Mouse (Mus musculus) midbrain, embryonic 11.5 days (tissue): ENCODE measurements at regions not wholly inside any gene's neighbourhood (a gene's known extent, or its start where the extent isn't known, plus 50 kb on each side); places are given as distances from the start of the nearest gene placed in this dataset.
"Not testable (repeated sequence)": the region's sequence is repeated elsewhere in the genome, so short reads cannot be mapped to it uniquely, and the experiment has no call there.

ENCODE experiments used
- ATAC-seq: fragments of 200-750 bp; cut with Nextera tagmentation; 2 replicates; pipeline ENCODE4 v1.8.0; 2017; ENCODE audit warnings: moderate TSS enrichment, moderate library complexity; ENCODE audit not compliant: low FRiP score
- DNase-seq: peaks from one replicate; pipeline ENCODE4 v3.0.0; 2015; ENCODE audit warnings: low spot score; ENCODE audit errors: missing footprints
- H3K27ac ChIP-seq: fragments of 300-500 bp; sonication (generic); 2 replicates; pipeline ENCODE4 v1.5.1; 2014; ENCODE audit warnings: low read depth, low read length
- H3K27me3 ChIP-seq: fragments of 300-500 bp; sonication (generic); 2 replicates; pipeline ENCODE4 v1.6.1; 2014; ENCODE audit warnings: mild to moderate bottlenecking, low read length, moderate library complexity, mixed read lengths; ENCODE audit not compliant: control insufficient read depth, insufficient read depth
- H3K36me3 ChIP-seq: fragments of 300-500 bp; sonication (generic); 2 replicates; pipeline ENCODE4 v1.6.1; 2014; ENCODE audit warnings: mild to moderate bottlenecking, low read length, moderate library complexity, mixed read lengths; ENCODE audit not compliant: control insufficient read depth, insufficient read depth
- H3K4me1 ChIP-seq: fragments of 300-500 bp; sonication (generic); 2 replicates; pipeline ENCODE4 v1.6.1; 2014; ENCODE audit warnings: low read length; ENCODE audit not compliant: control insufficient read depth, insufficient read depth
- H3K4me2 ChIP-seq: fragments of 300-500 bp; sonication (generic); 2 replicates; pipeline ENCODE4 v1.6.1; 2014; ENCODE audit warnings: mild to moderate bottlenecking, moderate library complexity
- H3K4me3 ChIP-seq: fragments of 300-500 bp; sonication (generic); 2 replicates; pipeline ENCODE4 v1.5.1; 2014; ENCODE audit warnings: low read depth, low read length
- H3K9ac ChIP-seq: fragments of 300-500 bp; sonication (generic); 2 replicates; pipeline ENCODE4 v1.6.1; 2014; ENCODE audit warnings: low read length
- H3K9me3 ChIP-seq: fragments of 300-500 bp; sonication (generic); 2 replicates; pipeline ENCODE4 v1.6.1; 2016; ENCODE audit warnings: low read length; ENCODE audit not compliant: control insufficient read depth
- WGBS: fragments of 180-500 bp; shearing (Covaris S2); extraction: QIAGEN DNeasy Blood & Tissue Kit; methylation state at CpG from one replicate; pipeline ENCODE4 v1.1.7; 2014; 5-methylcytosine and 5-hydroxymethylcytosine counted together

DNA sequence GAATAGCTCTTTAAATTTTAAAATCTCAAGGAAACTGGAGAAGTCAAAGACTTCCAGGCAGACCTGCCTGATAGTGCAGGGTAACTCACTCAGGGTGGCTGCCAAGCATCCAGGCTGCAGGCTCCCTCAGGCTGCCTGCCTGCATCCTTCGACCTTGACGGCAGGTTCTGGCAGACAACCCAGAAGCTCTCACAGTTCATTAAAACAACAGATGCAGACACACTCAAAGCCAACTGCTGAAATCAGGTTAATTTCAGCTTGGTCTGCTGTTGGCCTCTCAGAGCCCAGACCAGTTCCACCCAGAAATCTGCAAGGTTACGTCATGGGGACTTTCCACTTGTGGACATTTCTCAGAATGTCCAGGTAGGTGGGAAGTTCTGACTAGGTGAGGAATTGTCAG lies 109.3 kb upstream of the Frmd4a start:
- Histone ChIP-seq H3K4me2 (no peak overlapping the region), H3K9me3 (no peaks in the 10 kb centered on the region), H3K27ac (no peak overlapping the region), H3K4me1 (0 out of 2 replicates have a peak, but pooled peaks cover 2% of the 10 kb centered on the region), H3K9ac (no peak overlapping the region), H3K27me3 (no peaks in the 10 kb centered on the region), H3K4me3 (no peak overlapping the region), H3K36me3 (no peaks in the 10 kb centered on the region)
- ATAC-seq (no peak), DNase-seq (peak; percentile 70)
- 90% methylated on average over 3 of the region's 3 CpGs for WGBS

DNA sequence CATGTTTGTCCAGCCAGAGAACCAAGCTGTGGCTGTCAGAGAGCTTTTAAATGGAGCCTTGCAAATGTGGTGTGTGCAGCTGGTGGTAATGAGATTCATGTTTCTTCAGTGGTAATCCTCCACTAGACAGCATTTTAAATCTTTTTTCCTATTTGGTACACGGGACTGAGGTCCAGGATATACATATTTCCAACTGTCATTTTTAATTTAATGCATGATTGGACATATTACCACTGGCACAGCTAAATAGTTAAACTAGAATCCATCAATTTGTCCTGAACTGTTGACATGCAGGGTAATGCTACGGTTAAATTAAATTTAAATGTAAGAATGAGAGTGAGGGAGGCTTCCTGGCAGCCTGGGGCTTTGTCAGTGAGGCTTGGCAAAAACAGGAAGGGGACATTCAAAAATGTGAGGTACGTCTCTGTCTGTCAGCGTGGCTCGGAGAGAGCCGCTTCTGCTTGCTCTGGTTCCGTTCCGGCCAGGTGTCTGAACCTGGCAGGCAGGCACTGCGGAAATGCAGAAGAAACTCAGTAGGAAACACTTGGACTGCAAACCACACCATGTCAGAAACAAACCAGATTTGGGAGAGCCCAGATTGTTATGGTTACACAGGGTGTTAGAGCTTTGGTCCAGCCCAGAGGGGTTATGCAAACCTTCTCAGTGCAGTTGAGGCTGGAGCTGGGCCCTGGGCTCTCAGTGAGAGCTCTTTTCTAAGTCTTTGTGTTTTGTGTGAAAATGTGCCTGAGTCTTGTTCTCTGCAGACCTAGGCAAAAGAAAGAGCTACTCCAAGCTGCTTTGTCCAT lies 107.2 kb upstream of the Frmd4a start:
- DNase-seq, result no peak
- no peak overlapping the region for H3K27ac ChIP-seq
- H3K4me2 ChIP-seq, result no peak overlapping the region
- H3K4me3 ChIP-seq, result no peak overlapping the region
- no peaks in the 10 kb centered on the region for H3K27me3 ChIP-seq
- WGBS, result 75% methylated on average over 9 of the region's 9 CpGs
- ATAC-seq, result peak; percentile 63
- H3K36me3 ChIP-seq, result no peaks in the 10 kb centered on the region
- H3K9ac ChIP-seq, result no peak overlapping the region
- H3K9me3 ChIP-seq, result no peaks in the 10 kb centered on the region
- 0 out of 2 replicates have a peak, but pooled peaks cover 2% of the 10 kb centered on the region for H3K4me1 ChIP-seq

DNA sequence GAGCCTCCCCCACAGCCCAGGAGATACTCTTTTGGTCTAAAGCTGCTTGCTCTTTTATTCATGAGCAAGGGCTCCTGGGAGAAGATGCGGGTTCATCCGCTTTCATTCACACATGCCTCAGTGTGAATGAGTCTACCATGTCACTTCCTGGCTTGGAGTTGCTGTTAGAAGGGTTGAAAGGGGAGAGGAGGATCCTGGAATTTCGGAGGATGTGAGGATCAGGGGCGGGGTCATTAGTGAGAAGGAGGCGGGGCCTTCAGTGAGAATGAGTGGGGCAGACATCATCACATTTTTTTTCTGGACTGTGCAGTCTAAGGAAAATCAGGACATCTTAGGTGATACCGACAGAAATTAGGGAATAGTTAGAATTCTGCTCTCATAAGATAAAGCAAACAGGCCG lies 102.4 kb upstream of the Frmd4a start:
- H3K27ac ChIP-seq, result no peak overlapping the region
- H3K9ac ChIP-seq, result no peak overlapping the region
- H3K4me1 ChIP-seq, result no peaks in the 10 kb centered on the region
- no peak for DNase-seq
- no peak overlapping the region for H3K4me2 ChIP-seq
- no peaks in the 10 kb centered on the region for H3K9me3 ChIP-seq
- H3K4me3 ChIP-seq, result no peak overlapping the region
- WGBS, result 83% methylated on average over 7 of the region's 7 CpGs
- no peaks in the 10 kb centered on the region for H3K36me3 ChIP-seq
- no peak for ATAC-seq
- H3K27me3 ChIP-seq, result no peaks in the 10 kb centered on the region

DNA sequence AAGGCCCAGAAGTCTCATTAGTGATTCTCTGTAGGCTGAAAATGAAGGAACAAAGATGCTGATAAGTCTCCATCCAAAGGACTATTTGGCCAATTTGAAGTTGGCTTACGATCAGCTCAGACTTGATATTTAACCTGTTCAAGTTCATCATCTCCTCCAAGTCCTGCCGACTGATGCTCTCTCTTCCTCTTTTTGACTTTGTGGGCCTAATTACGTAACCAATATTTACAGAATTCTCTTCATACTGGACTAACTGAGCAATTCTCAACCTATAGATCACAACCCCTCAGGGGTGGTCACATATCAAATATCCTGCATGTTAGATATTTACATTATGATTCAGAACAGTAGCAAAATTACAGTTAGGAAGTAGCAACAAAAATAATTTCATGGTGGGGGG lies 101.2 kb upstream of the Frmd4a start:
- no peak overlapping the region for H3K9ac ChIP-seq
- 93% methylated on average over 3 of the region's 3 CpGs for WGBS
- no peaks in the 10 kb centered on the region for H3K9me3 ChIP-seq
- H3K27ac ChIP-seq, result no peak overlapping the region
- no peaks in the 10 kb centered on the region for H3K27me3 ChIP-seq
- H3K4me1 ChIP-seq, result no peaks in the 10 kb centered on the region
- DNase-seq (no peak), ATAC-seq (no peak)
- H3K4me2 ChIP-seq, result no peak overlapping the region
- H3K36me3 ChIP-seq, result no peaks in the 10 kb centered on the region
- no peak overlapping the region for H3K4me3 ChIP-seq

DNA sequence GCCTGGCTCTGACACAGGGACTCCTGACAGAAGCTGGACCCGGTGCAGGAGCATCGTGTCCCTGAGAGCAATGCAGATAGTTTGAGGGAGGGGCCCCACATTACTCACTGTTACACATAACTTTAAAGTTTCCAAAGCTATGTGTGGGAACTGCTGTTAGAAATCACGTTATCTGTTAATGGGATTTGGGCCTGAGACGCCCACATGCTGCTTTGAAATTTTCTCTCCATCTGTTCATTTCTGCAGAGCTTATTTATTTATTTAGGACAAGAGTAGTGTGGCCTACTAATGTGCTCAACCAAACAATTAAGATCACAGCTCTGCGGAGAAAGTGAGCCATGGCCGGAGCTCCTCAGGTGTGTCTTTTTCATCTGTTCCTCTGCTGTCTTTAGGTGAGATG lies 99.4 kb upstream of the Frmd4a start:
- Histone ChIP-seq H3K36me3 (no peaks in the 10 kb centered on the region), H3K4me2 (no peak overlapping the region), H3K9me3 (no peaks in the 10 kb centered on the region), H3K4me1 (no peaks in the 10 kb centered on the region), H3K9ac (no peak overlapping the region), H3K27me3 (no peaks in the 10 kb centered on the region), H3K27ac (no peak overlapping the region), H3K4me3 (no peak overlapping the region)
- ATAC-seq, result no peak
- DNase-seq, result no peak
- WGBS, result 72% methylated on average over 6 of the region's 6 CpGs

DNA sequence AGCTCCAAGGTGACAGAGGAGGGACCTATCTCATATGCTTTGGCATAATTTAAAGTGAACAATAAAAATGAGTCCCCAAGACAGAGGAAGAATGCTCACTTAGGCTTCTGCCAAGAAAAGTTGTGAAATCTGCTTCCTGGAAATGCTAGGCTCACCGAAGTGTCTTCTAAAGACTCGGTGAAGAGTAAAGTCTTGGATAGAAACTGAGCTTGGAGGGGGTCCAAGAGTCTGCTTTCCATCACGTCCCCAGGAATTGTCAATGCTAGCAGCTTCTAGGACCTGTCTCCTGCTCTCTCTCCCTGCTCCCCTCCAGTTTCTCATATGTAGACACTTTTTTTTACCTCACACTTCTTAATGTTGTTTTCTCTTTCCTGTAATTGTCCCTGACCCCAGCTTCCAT lies 97.6 kb upstream of the Frmd4a start:
- Histone ChIP-seq H3K9me3 (no peaks in the 10 kb centered on the region), H3K4me1 (peaks cover under 1% of the 10 kb centered on the region), H3K27ac (no peak overlapping the region), H3K36me3 (no peaks in the 10 kb centered on the region), H3K27me3 (no peaks in the 10 kb centered on the region), H3K4me3 (no peak overlapping the region), H3K9ac (no peak overlapping the region), H3K4me2 (no peak overlapping the region)
- 86% methylated on average over 3 of the region's 3 CpGs for WGBS
- ATAC-seq (no peak), DNase-seq (no peak)

DNA sequence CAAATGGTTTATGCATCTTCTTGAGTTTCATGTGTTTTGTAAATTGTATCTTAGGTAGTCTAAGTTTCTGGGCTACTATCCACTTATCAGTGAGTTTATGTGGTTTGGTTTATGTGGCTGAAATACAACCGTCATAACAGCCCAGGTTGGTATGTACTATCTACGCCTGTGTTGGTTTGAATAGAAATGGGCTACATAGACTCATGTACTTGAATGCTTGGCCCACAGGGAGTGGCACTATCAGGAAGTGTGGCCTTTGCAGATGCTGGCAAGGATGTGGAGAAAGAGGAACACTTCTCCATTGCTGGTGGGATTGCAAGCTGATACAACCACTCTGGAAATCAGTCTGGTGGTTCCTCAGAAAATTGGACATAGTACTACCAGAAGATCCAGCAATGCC lies 96.4 kb upstream of the Frmd4a start:
- not testable (repeated sequence) for DNase-seq, H3K4me3 ChIP-seq, H3K9me3 ChIP-seq, H3K27ac ChIP-seq, H3K4me1 ChIP-seq, ATAC-seq, H3K9ac ChIP-seq, H3K27me3 ChIP-seq, H3K4me2 ChIP-seq, H3K36me3 ChIP-seq
- 92% methylated on average over 2 of the region's 2 CpGs for WGBS

DNA sequence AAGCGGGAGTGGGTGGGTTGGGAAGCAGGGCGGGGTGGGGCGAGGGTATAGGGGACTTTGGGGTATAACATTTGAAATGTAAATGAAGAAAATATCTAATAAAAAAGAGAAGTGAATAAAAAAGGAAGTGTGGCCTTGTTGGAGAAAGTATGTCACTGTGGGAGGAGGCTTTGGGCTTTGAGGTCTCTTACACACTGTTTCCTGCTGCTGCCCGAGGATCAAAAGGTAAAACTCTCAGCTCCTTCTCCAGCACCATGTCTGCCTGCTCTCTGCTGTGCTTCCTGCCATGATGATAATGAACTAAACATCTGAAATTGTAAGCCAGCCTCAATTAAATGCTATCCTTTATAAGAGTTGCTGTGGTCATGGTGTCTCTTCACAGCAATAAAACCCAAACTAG lies 94.8 kb upstream of the Frmd4a start:
- Histone ChIP-seq H3K9ac (no peak overlapping the region), H3K9me3 (no peaks in the 10 kb centered on the region), H3K36me3 (no peaks in the 10 kb centered on the region), H3K4me1 (peaks cover 6% of the 10 kb centered on the region), H3K27ac (no peak overlapping the region), H3K27me3 (no peaks in the 10 kb centered on the region), H3K4me3 (no peak overlapping the region), H3K4me2 (no peak overlapping the region)
- WGBS, result 91% methylated on average over 4 of the region's 4 CpGs
- no peak for ATAC-seq
- no peak for DNase-seq

DNA sequence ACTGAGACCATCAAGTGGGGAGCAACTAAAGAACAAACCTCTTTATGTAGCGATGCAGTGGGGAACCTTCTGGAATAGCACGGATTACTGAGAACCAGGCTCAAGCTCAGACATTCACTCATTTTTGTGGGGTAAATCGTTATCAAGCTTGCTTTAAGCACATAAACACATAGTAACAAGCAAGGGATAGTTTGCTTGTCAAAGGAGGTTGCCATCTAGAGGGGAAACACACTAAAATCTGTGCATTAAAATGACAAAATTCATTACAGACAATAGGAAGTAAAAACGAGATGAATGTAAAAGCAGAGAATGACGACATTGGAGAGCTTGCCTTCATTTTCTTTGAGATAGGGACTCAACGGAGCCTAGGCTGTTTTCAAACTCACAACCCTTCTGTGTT lies 92.8 kb upstream of the Frmd4a start:
- H3K4me3 ChIP-seq, result no peak overlapping the region
- 79% methylated on average over 6 of the region's 6 CpGs for WGBS
- H3K9me3 ChIP-seq, result no peaks in the 10 kb centered on the region
- no peak overlapping the region for H3K4me2 ChIP-seq
- no peak overlapping the region for H3K9ac ChIP-seq
- no peaks in the 10 kb centered on the region for H3K36me3 ChIP-seq
- no peaks in the 10 kb centered on the region for H3K27me3 ChIP-seq
- DNase-seq (no peak), ATAC-seq (no peak)
- H3K4me1 ChIP-seq, result peaks cover 6% of the 10 kb centered on the region
- no peak overlapping the region for H3K27ac ChIP-seq
